In genomic region chr5:68048783-68049182, GRCm38 (mm10) we compare ENCODE assay signal across 13 mouse cellular contexts. TPM values are rescaled to one million over a fixed set of nuclear protein-coding genes. Genes with fewer than 3 reads are reported as not detected.
DNase-seq lines count a peak whose midpoint lies in the region; ATAC-seq and TF ChIP-seq lines count a peak whose summit lies in the region.
"Had no signal": no experiment of that assay in that cellular context is flagged by ENCODE, and none has a peak within 500 bp of the region (broad histone marks: within the 10 kb centered on the region; RNA-seq: fewer than 3 reads in every experiment).

No protein-coding gene starts in this region.

- TF ChIP-seq RAD21 in MEL (IDR thresholded peaks at IDR 0.05; ENCODE audit: low read depth, low read length): no peak

- no peak for TF ChIP-seq POLR2A in MEL (IDR thresholded peaks at IDR 0.05; ENCODE audit: control insufficient read depth in 1 of 2, insufficient read depth in 1 of 2, low read depth in 1 of 2, low read length in 2 of 2, poor library complexity in 1 of 2)

- no peak overlapping the region for H3K9ac ChIP-seq in kidney, embryonic 16.5 days (replicated peaks; ENCODE audit: low read length)
- H3K9ac ChIP-seq in MEL (ENCODE audit: control insufficient read depth, low read depth, low read length, poor library complexity, severe bottlenecking): no peak overlapping the region
- H3K9ac ChIP-seq: embryonic facial prominence, embryonic 15.5 days; neural tube, embryonic 15.5 days had no signal

- H3K4me2 ChIP-seq in kidney, embryonic 16.5 days (replicated peaks; ENCODE audit: low read depth, low read length): no peak overlapping the region
- H3K4me2 ChIP-seq: embryonic facial prominence, embryonic 15.5 days; neural tube, embryonic 15.5 days had no signal

- ATAC-seq in kidney, embryonic 16.5 days (ENCODE audit: low FRiP score, low TSS enrichment): no peak

- no peak overlapping the region for H3K4me3 ChIP-seq in kidney, embryonic 16.5 days (ENCODE audit: low read length)
- no peak overlapping the region for H3K4me3 ChIP-seq in MEL (ENCODE audit: control insufficient read depth in 1 of 2, insufficient read depth in 1 of 2, low read depth in 2 of 2, low read length in 2 of 2)
- H3K4me3 ChIP-seq: embryonic facial prominence, embryonic 15.5 days; neural tube, embryonic 15.5 days had no signal

- intact Hi-C loops in left cerebral cortex, postnatal 10 days (cut with DNase I): no loop called here

- peak in 1 of 2 experiments; percentile 27; a peak in 1 of 4 replicates for TF ChIP-seq EP300 in MEL (IDR thresholded peaks at IDR 0.05; ENCODE audit: low read depth in 1 of 2, low read length in 2 of 2)

- whole genome bisulfite sequencing in kidney, embryonic 16.5 days: 51% methylated on average over 4 of the region's 4 CpGs

- H3K79me2 ChIP-seq in MEL (ENCODE audit: control insufficient read depth, insufficient read depth, low read length, poor library complexity): no peaks in the 10 kb centered on the region

- no peak for TF ChIP-seq CTCF in MEL (IDR thresholded peaks at IDR 0.05 in 2 of 3, conservative IDR thresholded peaks at IDR 0.05 in 1 of 3; ENCODE audit: control insufficient read depth in 1 of 3, insufficient read depth in 1 of 3, low read depth in 2 of 3, low read length in 3 of 3, poor library complexity in 1 of 3, severe bottlenecking in 1 of 3)

- H3K36me3 ChIP-seq in kidney, embryonic 16.5 days (ENCODE audit: insufficient read depth, low read length): no peaks in the 10 kb centered on the region
- no peaks in the 10 kb centered on the region for H3K36me3 ChIP-seq in MEL (ENCODE audit: control insufficient read depth in 1 of 2, insufficient read depth in 2 of 2, low read length in 2 of 2)
- H3K36me3 ChIP-seq: embryonic facial prominence, embryonic 15.5 days; neural tube, embryonic 15.5 days had no signal

- no peaks in the 10 kb centered on the region for H3K27me3 ChIP-seq in kidney, embryonic 16.5 days (ENCODE audit: insufficient read depth, low read length)
- H3K27me3 ChIP-seq in MEL (ENCODE audit: control insufficient read depth in 1 of 2, insufficient read depth in 2 of 2, low read length in 2 of 2): no peaks in the 10 kb centered on the region
- H3K27me3 ChIP-seq: embryonic facial prominence, embryonic 15.5 days; neural tube, embryonic 15.5 days had no signal

- H3K4me1 ChIP-seq in kidney, embryonic 16.5 days (ENCODE audit: insufficient read depth, low read length): no peaks in the 10 kb centered on the region
- no peaks in the 10 kb centered on the region; a peak in 2 of 4 replicates for H3K4me1 ChIP-seq in MEL (ENCODE audit: control insufficient read depth in 1 of 2, insufficient read depth in 2 of 2, low read length in 2 of 2)
- H3K4me1 ChIP-seq: embryonic facial prominence, embryonic 15.5 days had no signal

- H3K27ac ChIP-seq in kidney, embryonic 16.5 days (ENCODE audit: low read length): no peak overlapping the region
- no peak overlapping the region for H3K27ac ChIP-seq in MEL (ENCODE audit: control insufficient read depth, low read depth, low read length)
- H3K27ac ChIP-seq: embryonic facial prominence, embryonic 15.5 days; neural tube, embryonic 15.5 days had no signal

- no peaks in the 10 kb centered on the region for H3K9me3 ChIP-seq in kidney, embryonic 16.5 days (ENCODE audit: low read length)
- no peaks in the 10 kb centered on the region for H3K9me3 ChIP-seq in MEL (replicated peaks; ENCODE audit: insufficient read depth, low read length)
- H3K9me3 ChIP-seq: embryonic facial prominence, embryonic 15.5 days; neural tube, embryonic 15.5 days had no signal

- DNase-seq in kidney, adult 11 months: peak; percentile 2
- DNase-seq in MEL (ENCODE audit: low read depth, low spot score): peak; percentile 52
- peak; percentile 6 for DNase-seq in c-Kit-positive CD71-negative TER-119-negative erythroid progenitor cells, embryonic 14.5 days (ENCODE audit: low read depth)
- peak; percentile 15 for DNase-seq in kidney, postnatal 10 days
- no peak for DNase-seq in embryo, embryonic 11 days
- DNase-seq in left cerebral cortex, postnatal 10 days (ENCODE audit: extremely low spot score in 1 of 2, low spot score in 2 of 2): no peak
- DNase-seq in frontal cortex, postnatal 14 days (ENCODE audit: low spot score in 2 of 2): no peak
- DNase-seq: lung, postnatal 10 days had no signal

TF ChIP-seq in MEL, 35 proteins besides CTCF, POLR2A, EP300 and RAD21:
- no peak for TF ChIP-seq CHD2 (IDR thresholded peaks at IDR 0.05; ENCODE audit: low read length)
- no peak for TF ChIP-seq POLR2AphosphoS2 (IDR thresholded peaks at IDR 0.05; ENCODE audit: low read length)
- no peak for TF ChIP-seq NELFE (IDR thresholded peaks at IDR 0.05; ENCODE audit: low read depth, low read length)
- no peak for TF ChIP-seq MAFK (IDR thresholded peaks at IDR 0.05; ENCODE audit: borderline replicate concordance, low read depth, low read length)
- TF ChIP-seq CHD1 (IDR thresholded peaks at IDR 0.05; ENCODE audit: low read depth, low read length): no peak
- TF ChIP-seq MAX (IDR thresholded peaks at IDR 0.05; ENCODE audit: low read length): 0 out of 2 replicates have a peak, but pooled peaks have one; percentile 13
- TF ChIP-seq ETS1 (IDR thresholded peaks at IDR 0.05; ENCODE audit: low read depth, low read length): no peak
- TF ChIP-seq MAZ (IDR thresholded peaks at IDR 0.05; ENCODE audit: low read depth, low read length): no peak
- no peak for TF ChIP-seq ZKSCAN1 (IDR thresholded peaks at IDR 0.05; ENCODE audit: low read depth, low read length)
- TF ChIP-seq BHLHE40 (IDR thresholded peaks at IDR 0.05; ENCODE audit: borderline replicate concordance, low read depth, low read length): no peak
- TF ChIP-seq RCOR1 (IDR thresholded peaks at IDR 0.05; ENCODE audit: low read depth, low read length): 0 out of 2 replicates have a peak, but pooled peaks have one; percentile 17
- TF ChIP-seq TAL1 (IDR thresholded peaks at IDR 0.05; ENCODE audit: low read length): no peak
- 0 out of 2 replicates have a peak, but pooled peaks have one; percentile 4 for TF ChIP-seq GATA1 (IDR thresholded peaks at IDR 0.05; ENCODE audit: low read depth, low read length)
- TF ChIP-seq ZNF384 (IDR thresholded peaks at IDR 0.05; ENCODE audit: low read depth, low read length): no peak

RNA-seq across cellular contexts. Expression of gene Grxcr1, which starts 17.1 kb away (rescaled TPM):
- not detected in 2 replicates for polyA plus RNA-seq in kidney, embryonic 16.5 days (2015; fragmentation: Nextera tagmentation; extraction: Ambion mirVana)
- total RNA-seq in MEL (2012; rRNA removed): not detected in 2 replicates
- polyA plus RNA-seq in MEL (2012; ENCODE audit: insufficient read depth in 1 of 2, insufficient read length in 2 of 2, low read depth in 1 of 2, low replicate concordance in 2 of 2, missing spikeins in 1 of 2): not detected
- not detected for total RNA-seq in left cerebral cortex, postnatal 10 days (2021)
- total RNA-seq: gastrocnemius, postnatal 36 days; layer of hippocampus, postnatal 14 days had no signal
- polyA plus RNA-seq: embryonic facial prominence, embryonic 15.5 days; neural tube, embryonic 15.5 days had no signal

Comparison
In these comparisons a context has a peak if more than half of its experiments do, and no peak if none do; other contexts are left out.
1. DNase-seq: peak in kidney, adult 11 months (single experiment), MEL (single experiment), c-Kit-positive CD71-negative TER-119-negative erythroid progenitor cells, embryonic 14.5 days (single experiment) and kidney, postnatal 10 days (single experiment); none in embryo, embryonic 11 days (single experiment), left cerebral cortex, postnatal 10 days (0 of 2) and frontal cortex, postnatal 14 days (0 of 2).